Mouse (Mus musculus) midbrain, embryonic 11.5 days (tissue): ENCODE data around the gene Scube1. TPM values are rescaled to one million over a fixed set of nuclear protein-coding genes. Genes with fewer than 3 reads are reported as not detected.

ENCODE experiments used
- ATAC-seq: fragments of 200-750 bp; cut with Nextera tagmentation; 2 replicates; pipeline ENCODE4 v1.8.0; 2017; ENCODE audit warnings: moderate TSS enrichment, moderate library complexity; ENCODE audit not compliant: low FRiP score
- DNase-seq: peaks from one replicate; pipeline ENCODE4 v3.0.0; 2015; ENCODE audit warnings: low spot score; ENCODE audit errors: missing footprints
- H3K27ac ChIP-seq: fragments of 300-500 bp; sonication (generic); 2 replicates; pipeline ENCODE4 v1.5.1; 2014; ENCODE audit warnings: low read depth, low read length
- H3K27me3 ChIP-seq: fragments of 300-500 bp; sonication (generic); 2 replicates; pipeline ENCODE4 v1.6.1; 2014; ENCODE audit warnings: mild to moderate bottlenecking, low read length, moderate library complexity, mixed read lengths; ENCODE audit not compliant: control insufficient read depth, insufficient read depth
- H3K36me3 ChIP-seq: fragments of 300-500 bp; sonication (generic); 2 replicates; pipeline ENCODE4 v1.6.1; 2014; ENCODE audit warnings: mild to moderate bottlenecking, low read length, moderate library complexity, mixed read lengths; ENCODE audit not compliant: control insufficient read depth, insufficient read depth
- H3K4me1 ChIP-seq: fragments of 300-500 bp; sonication (generic); 2 replicates; pipeline ENCODE4 v1.6.1; 2014; ENCODE audit warnings: low read length; ENCODE audit not compliant: control insufficient read depth, insufficient read depth
- H3K4me2 ChIP-seq: fragments of 300-500 bp; sonication (generic); 2 replicates; pipeline ENCODE4 v1.6.1; 2014; ENCODE audit warnings: mild to moderate bottlenecking, moderate library complexity
- H3K4me3 ChIP-seq: fragments of 300-500 bp; sonication (generic); 2 replicates; pipeline ENCODE4 v1.5.1; 2014; ENCODE audit warnings: low read depth, low read length
- H3K9ac ChIP-seq: fragments of 300-500 bp; sonication (generic); 2 replicates; pipeline ENCODE4 v1.6.1; 2014; ENCODE audit warnings: low read length
- H3K9me3 ChIP-seq: fragments of 300-500 bp; sonication (generic); 2 replicates; pipeline ENCODE4 v1.6.1; 2016; ENCODE audit warnings: low read length; ENCODE audit not compliant: control insufficient read depth
- WGBS: fragments of 180-500 bp; shearing (Covaris S2); extraction: QIAGEN DNeasy Blood & Tissue Kit; methylation state at CpG from one replicate; pipeline ENCODE4 v1.1.7; 2014; 5-methylcytosine and 5-hydroxymethylcytosine counted together
- polyA plus RNA-seq: library from polyadenylated mRNA; unstranded; fragments of >200 nt; fragmentation: Nextera tagmentation; extraction: Ambion mirVana; gene quantifications from 2 replicates; pipeline ENCODE4 v1.2.1, GENCODE M21; 2014

Scube1 gene
- polyA plus RNA-seq, 1 experiment from 2014 or later: 31.4 TPM

GRCm38 (mm10) chr15:83603046-83603396, 121.8 kb downstream of the Scube1 start:
- ATAC-seq (no peak), DNase-seq (no peak)
- Histone ChIP-seq H3K4me1 (no peaks in the 10 kb centered on the region), H3K9ac (no peak overlapping the region), H3K36me3 (no peaks in the 10 kb centered on the region; the same call in 1 of the 2 replicates), H3K9me3 (no peaks in the 10 kb centered on the region), H3K4me2 (no peak overlapping the region), H3K27ac (no peak overlapping the region), H3K4me3 (no peak overlapping the region), H3K27me3 (no peaks in the 10 kb centered on the region)
- WGBS: 96% methylated on average over 1 of the region's 1 CpGs

DNA sequence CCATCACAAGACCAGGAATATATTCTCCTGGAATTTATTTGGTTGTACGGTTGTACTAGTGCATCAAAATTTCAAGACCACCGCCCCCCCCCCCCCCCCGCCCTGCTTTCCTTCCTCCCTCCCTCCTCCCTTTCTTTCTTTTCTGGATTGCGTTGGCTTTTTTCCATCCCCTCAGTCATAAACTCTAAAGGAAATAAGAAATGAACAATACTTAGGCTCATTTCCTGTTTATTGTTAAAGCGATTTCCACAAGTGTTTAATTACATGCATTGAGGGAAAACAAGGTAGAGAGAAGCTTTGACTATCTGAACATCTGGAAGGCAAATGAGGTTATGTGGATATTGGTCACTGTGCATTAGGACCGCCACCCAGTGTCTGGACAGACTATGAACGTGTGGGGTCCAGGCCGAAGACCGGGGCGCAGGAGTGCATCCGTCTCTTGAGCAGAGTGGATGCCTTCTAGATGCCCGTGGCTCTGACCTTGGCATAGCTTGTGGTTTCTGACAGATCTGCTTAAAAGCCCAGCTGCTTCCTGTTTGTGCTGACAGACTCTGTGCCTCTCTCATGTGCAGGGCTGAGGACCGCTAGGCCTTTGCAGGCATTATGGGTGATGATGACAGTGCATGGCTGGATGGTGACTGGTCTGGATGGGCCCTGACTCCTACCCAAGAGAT, 122.3 kb downstream of the Scube1 start:
- no peaks in the 10 kb centered on the region for H3K27me3 ChIP-seq
- H3K4me1 ChIP-seq: no peaks in the 10 kb centered on the region
- H3K4me2 ChIP-seq: no peak overlapping the region
- ATAC-seq (no peak), DNase-seq (no peak)
- no peak overlapping the region for H3K27ac ChIP-seq
- WGBS: 85% methylated on average over 13 of the region's 13 CpGs
- no peaks in the 10 kb centered on the region; the same call in 1 of the 2 replicates for H3K36me3 ChIP-seq
- H3K4me3 ChIP-seq: no peak overlapping the region
- H3K9me3 ChIP-seq: no peaks in the 10 kb centered on the region
- no peak overlapping the region for H3K9ac ChIP-seq

DNA sequence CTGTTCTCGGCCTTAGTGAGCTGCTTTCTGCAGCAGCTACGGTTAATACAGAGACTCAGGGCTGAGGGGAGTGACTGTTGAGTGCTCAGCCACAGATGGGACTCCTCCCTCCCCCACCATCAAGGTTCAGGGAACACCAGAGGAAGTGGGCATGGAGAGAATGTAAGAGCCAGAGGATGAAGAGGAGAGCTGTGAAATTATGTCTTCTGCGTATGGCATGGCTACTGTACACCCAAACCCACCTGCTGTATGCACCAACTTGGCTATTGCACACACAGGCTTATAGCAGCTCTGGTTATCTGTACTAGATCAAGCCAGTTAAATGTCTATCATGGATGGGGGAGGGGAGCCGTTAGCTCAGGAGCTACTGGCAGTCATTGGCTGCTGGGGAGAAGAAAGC, 123.6 kb downstream of the Scube1 start:
- Histone ChIP-seq H3K4me1 (no peaks in the 10 kb centered on the region), H3K4me2 (no peak overlapping the region), H3K9ac (no peak overlapping the region), H3K27me3 (no peaks in the 10 kb centered on the region), H3K9me3 (no peaks in the 10 kb centered on the region), H3K27ac (no peak overlapping the region), H3K36me3 (no peaks in the 10 kb centered on the region), H3K4me3 (no peak overlapping the region)
- ATAC-seq: no peak
- DNase-seq: no peak
- 78% methylated on average over 4 of the region's 4 CpGs for WGBS

DNA sequence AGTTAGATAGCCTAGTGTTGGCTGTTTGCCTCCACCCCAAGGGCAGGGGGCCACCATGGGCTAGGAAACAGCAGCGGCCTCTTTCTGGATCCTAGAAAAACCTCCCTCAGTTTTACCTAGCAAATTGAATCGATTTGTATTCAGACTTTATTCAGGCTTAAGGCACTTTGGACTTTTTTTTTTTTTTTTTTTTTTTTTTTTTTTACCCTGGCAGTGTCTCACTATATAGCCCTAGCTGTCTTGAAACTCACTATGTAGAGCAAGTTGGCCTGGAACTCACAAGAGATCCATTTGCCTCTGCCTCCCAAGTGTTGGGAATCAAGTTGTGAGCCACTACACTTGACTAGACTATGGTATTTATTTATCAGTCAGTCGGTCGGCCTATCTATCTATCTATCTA, 128.0 kb downstream of the Scube1 start:
- 88% methylated on average over 4 of the region's 4 CpGs for WGBS
- Histone ChIP-seq H3K9me3 (no peaks in the 10 kb centered on the region), H3K4me3 (no peak overlapping the region), H3K9ac (no peak overlapping the region), H3K27ac (no peak overlapping the region), H3K36me3 (no peaks in the 10 kb centered on the region), H3K4me1 (peaks cover 14% of the 10 kb centered on the region), H3K27me3 (no peaks in the 10 kb centered on the region), H3K4me2 (no peak overlapping the region)
- ATAC-seq (no peak), DNase-seq (no peak)

DNA sequence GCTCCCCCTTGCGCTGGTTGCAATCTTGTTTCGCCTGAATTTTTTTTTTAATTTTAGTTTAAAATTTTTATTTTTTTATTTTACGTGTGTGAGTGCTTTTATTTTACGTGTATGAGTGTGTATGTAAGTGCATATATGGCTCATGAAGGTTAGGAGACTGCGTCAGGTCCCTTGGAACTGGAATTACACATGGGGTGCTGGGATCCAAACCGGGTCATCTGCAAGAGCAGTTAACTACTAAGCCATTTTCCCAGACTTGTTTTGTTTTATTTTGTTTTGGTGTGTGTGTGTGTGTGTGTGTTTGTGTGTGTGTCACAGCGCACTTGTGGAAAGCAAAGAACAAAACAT, 129.5 kb downstream of the Scube1 start:
- DNase-seq (no peak), ATAC-seq (peak; percentile 31; the same call in 1 of the 2 replicates)
- no peaks in the 10 kb centered on the region for H3K27me3 ChIP-seq
- peak overlapping the region; percentile 85 for H3K4me2 ChIP-seq
- 40% methylated on average over 7 of the region's 7 CpGs for WGBS
- peaks cover 14% of the 10 kb centered on the region for H3K4me1 ChIP-seq
- H3K36me3 ChIP-seq: no peaks in the 10 kb centered on the region
- no peak overlapping the region for H3K27ac ChIP-seq
- H3K4me3 ChIP-seq: peak overlapping the region; percentile 74
- H3K9ac ChIP-seq: peak overlapping the region; percentile 20; the same call in 1 of the 2 replicates
- H3K9me3 ChIP-seq: no peaks in the 10 kb centered on the region

DNA sequence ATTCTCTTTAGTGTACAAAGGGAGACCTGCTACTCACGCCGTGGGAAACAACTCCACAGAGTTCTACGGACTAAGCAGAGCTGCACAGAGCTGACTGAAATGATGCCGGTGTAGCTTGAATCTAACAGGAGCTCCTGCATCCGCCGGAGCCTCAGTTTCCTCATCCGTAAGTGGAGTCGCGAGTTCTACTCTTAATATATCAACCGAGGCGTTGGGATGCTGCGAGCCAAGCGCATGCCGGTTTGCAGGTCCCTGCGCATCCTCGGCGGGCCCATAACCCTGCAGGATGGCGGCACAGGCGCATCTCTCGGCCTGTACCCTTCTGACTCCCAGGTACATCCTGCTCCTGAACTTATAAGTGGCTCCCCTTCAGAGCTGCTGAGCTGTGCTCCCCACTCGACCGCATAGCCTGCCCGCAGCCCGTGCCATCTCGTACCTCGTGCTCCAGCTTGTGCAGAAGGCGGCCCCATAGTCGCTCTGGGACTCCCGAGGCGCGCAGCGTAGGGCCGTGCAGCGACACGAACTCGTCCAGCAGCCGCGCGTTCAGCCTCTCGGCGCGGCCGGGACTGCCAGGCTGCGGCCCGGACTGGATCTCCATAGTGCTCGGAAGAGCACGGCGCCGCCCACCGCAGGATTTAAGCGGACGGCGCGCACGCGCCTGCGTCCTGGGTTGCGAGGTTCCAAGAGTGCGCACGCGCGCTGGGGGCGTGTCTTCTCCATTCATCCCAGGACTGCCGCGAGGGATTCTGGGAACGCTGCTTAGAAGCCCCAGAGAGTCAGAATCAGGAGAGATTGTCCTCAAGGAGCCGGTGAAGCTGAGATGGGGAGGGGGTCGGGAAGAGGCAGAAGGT, 130.1 kb downstream of the Scube1 start, which contains the start of gene Ttll12:
Gene Ttll12, minus strand, starts transcription at position 645 of the 851 bp plus-strand sequence.
- peak; percentile 100 for DNase-seq
- Histone ChIP-seq H3K27ac (no peak within 1 kb of the TSS), H3K36me3 (no peaks in the 10 kb centered on the region), H3K9ac (peak within 1 kb of the TSS; percentile 79), H3K4me2 (peak within 1 kb of the TSS; percentile 85), H3K4me3 (peak within 1 kb of the TSS; percentile 74), H3K27me3 (no peaks in the 10 kb centered on the region), H3K9me3 (no peaks in the 10 kb centered on the region), H3K4me1 (peaks cover 14% of the 10 kb centered on the region)
- ATAC-seq: peak; percentile 95
- under 1% methylated on average over 68 of the region's 68 CpGs for WGBS

GRCm38 (mm10) chr15:83593702-83594512, 130.9 kb downstream of the Scube1 start:
- no peaks in the 10 kb centered on the region for H3K36me3 ChIP-seq
- no peak overlapping the region for H3K27ac ChIP-seq

DNA sequence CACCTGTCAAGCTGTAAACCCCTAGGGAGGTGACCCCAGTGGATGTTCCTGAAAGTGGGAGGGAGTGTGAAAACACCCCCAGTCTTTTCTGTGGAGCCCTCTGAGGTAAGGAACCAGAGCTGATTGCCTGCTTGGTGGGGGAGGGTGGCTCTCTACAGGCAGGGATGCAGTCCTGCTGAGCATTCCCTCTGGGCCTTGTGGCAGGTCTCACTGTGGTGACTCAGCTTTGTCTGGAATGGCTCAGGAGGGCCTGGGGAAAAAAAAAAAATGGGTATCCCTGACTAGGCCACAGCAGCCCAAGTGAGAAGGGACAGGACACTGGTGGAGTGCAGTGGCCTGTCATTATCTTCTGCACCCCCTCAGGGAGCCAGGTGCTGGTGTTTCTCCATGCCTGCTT, 131.6 kb downstream of the Scube1 start:
- H3K9me3 ChIP-seq: no peaks in the 10 kb centered on the region
- H3K27ac ChIP-seq: no peak overlapping the region
- ATAC-seq: no peak
- H3K9ac ChIP-seq: peak overlapping the region; percentile 79; the same call in 1 of the 2 replicates
- H3K4me2 ChIP-seq: peak overlapping the region; percentile 85
- H3K4me3 ChIP-seq: no peak overlapping the region
- no peak for DNase-seq
- peaks cover 14% of the 10 kb centered on the region for H3K4me1 ChIP-seq
- no peaks in the 10 kb centered on the region for H3K27me3 ChIP-seq
- H3K36me3 ChIP-seq: no peaks in the 10 kb centered on the region

More at GRCm38 (mm10) chr15:83593702-83594512, 130.9 kb downstream of the Scube1 start:
- ATAC-seq (peak; percentile 64), DNase-seq (peak; percentile 91)
- Histone ChIP-seq H3K4me3 (peak overlapping the region; percentile 74), H3K9ac (peak overlapping the region; percentile 79), H3K4me2 (peak overlapping the region; percentile 85), H3K27me3 (no peaks in the 10 kb centered on the region), H3K9me3 (no peaks in the 10 kb centered on the region), H3K4me1 (peaks cover 14% of the 10 kb centered on the region)
- WGBS: 13% methylated on average over 19 of the region's 19 CpGs
